36 mouse cellular contexts compared by ENCODE assay signal in genomic region chr19:4134354-4134753, GRCm38 (mm10). TPM values are rescaled to one million over a fixed set of nuclear protein-coding genes. Genes with fewer than 3 reads are reported as not detected.
"Had no signal": no experiment of that assay in that cellular context is flagged by ENCODE, and none has a peak within 500 bp of the region (broad histone marks: within the 10 kb centered on the region; RNA-seq: fewer than 3 reads in every experiment).

No protein-coding gene starts in this region.

- H3K4me3 ChIP-seq: gastrocnemius, adult 2 months; heart, embryonic 10.5 days; heart, embryonic 12.5 days; hindbrain, embryonic 10.5 days; hindbrain, embryonic 12.5 days; intestine, embryonic 15.5 days; layer of hippocampus, adult 2 months; left cerebral cortex, adult 2 months; limb, embryonic 10.5 days; limb, embryonic 12.5 days had no signal

- DNase-seq: gastrocnemius, adult 2 months; gastrocnemius, postnatal 10 days; gastrocnemius, postnatal 25 days; heart, adult 18-20 months; heart, postnatal 10 days; heart, postnatal 4 days; kidney, adult 18-20 months; kidney, adult 8-10 months; kidney, postnatal 10 days; kidney, postnatal 4 days; liver had no signal

- H3K4me1 ChIP-seq: hindbrain, embryonic 12.5 days; intestine, embryonic 15.5 days; limb, embryonic 10.5 days; limb, embryonic 12.5 days had no signal

- H3K9me3 ChIP-seq: heart, embryonic 10.5 days; heart, embryonic 12.5 days; hindbrain, embryonic 10.5 days; hindbrain, embryonic 12.5 days; intestine, embryonic 15.5 days; limb, embryonic 10.5 days; limb, embryonic 12.5 days had no signal

- H3K27me3 ChIP-seq: hindbrain, embryonic 12.5 days; intestine, embryonic 15.5 days; limb, embryonic 12.5 days had no signal

- H3K9ac ChIP-seq: heart, embryonic 12.5 days; hindbrain, embryonic 12.5 days; hindbrain, embryonic 14.5 days; intestine, embryonic 15.5 days; limb, embryonic 12.5 days had no signal

- ATAC-seq: hindbrain, embryonic 16.5 days; inflammation-experienced regulatory T-cells, adult 6 months; intestine, embryonic 15.5 days; intestine, postnatal 0 days had no signal

- H3K27ac ChIP-seq: gastrocnemius, adult 2 months; heart, embryonic 10.5 days; hindbrain, embryonic 10.5 days; hindbrain, embryonic 12.5 days; hindbrain, embryonic 14.5 days; intestine, embryonic 15.5 days; layer of hippocampus, adult 2 months; left cerebral cortex, adult 2 months; limb, embryonic 10.5 days; limb, embryonic 12.5 days had no signal

- H3K4me2 ChIP-seq: heart, embryonic 12.5 days; hindbrain, embryonic 12.5 days; hindbrain, embryonic 14.5 days; intestine, embryonic 15.5 days; limb, embryonic 12.5 days had no signal

RNA-seq across cellular contexts. Expression of gene Gpr152, which starts 5.2 kb away (rescaled TPM):
- total RNA-seq: gastrocnemius, adult 2 months; gastrocnemius, postnatal 10 days; gastrocnemius, postnatal 25 days; gastrocnemius, postnatal 4 days; granulocyte monocyte progenitor cell, adult 5-6 weeks; heart, adult 8-10 months; heart, postnatal 10 days; heart, postnatal 25 days; layer of hippocampus, postnatal 10 days; layer of hippocampus, postnatal 25 days; left cerebral cortex, adult 2 months; left cerebral cortex, postnatal 14 days; left cerebral cortex, postnatal 36 days had no signal
- polyA plus RNA-seq: heart, embryonic 10.5 days; heart, embryonic 12.5 days; heart, embryonic 14.5 days; heart, embryonic 16.5 days; hindbrain, embryonic 10.5 days; hindbrain, embryonic 14.5 days; hindbrain, embryonic 16.5 days; intestine, embryonic 15.5 days; intestine, postnatal 0 days; kidney, embryonic 14.5 days; kidney, embryonic 16.5 days; limb, embryonic 10.5 days; limb, embryonic 12.5 days had no signal

RNA-seq across cellular contexts. Expression of gene Cabp4, which starts 9.5 kb away (rescaled TPM):
- total RNA-seq: gastrocnemius, adult 2 months; gastrocnemius, postnatal 10 days; gastrocnemius, postnatal 25 days; gastrocnemius, postnatal 4 days; granulocyte monocyte progenitor cell, adult 5-6 weeks; heart, adult 8-10 months; heart, postnatal 10 days; left cerebral cortex, postnatal 36 days had no signal
- polyA plus RNA-seq: heart, embryonic 10.5 days; heart, embryonic 14.5 days; heart, embryonic 16.5 days had no signal
